Mouse (Mus musculus): ENCODE measurements at regions not wholly inside any gene's neighbourhood (a gene's known extent, or its start where the extent isn't known, plus 50 kb on each side); places are given as distances from the start of the nearest gene placed in this dataset.

DNA sequence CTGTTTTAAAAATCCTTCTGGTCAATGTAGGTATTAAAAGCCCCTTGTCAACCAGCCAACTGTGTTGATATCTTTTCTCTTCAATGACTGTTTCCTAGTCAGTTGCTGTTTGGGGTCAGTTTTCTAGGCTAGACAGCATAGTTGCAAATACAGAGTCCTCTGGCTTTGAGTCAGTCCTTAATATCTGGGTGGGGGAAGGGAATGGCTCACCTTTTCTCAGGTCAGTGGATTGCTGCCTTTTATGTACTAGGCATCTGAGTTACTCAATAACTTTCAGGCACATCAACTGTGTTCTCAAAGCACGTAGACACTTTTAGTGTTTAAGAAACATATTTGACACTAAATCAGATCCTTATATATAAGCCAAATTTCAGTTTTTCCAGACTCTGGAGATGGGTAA, 396.1 kb downstream of the Pik3r1 start:
- H3K4me2 ChIP-seq (ENCODE audit: low read depth): no peak overlapping the region
- H3K36me3 ChIP-seq (ENCODE audit: control insufficient read depth, insufficient read depth): no peaks in the 10 kb centered on the region
- no peaks in the 10 kb centered on the region for H3K27me3 ChIP-seq (ENCODE audit: control insufficient read depth, insufficient read depth, insufficient read length)
- no peak overlapping the region for H3ac ChIP-seq (ENCODE audit: control insufficient read depth, insufficient read length)
- no peaks in the 10 kb centered on the region for H3K79me2 ChIP-seq (ENCODE audit: control insufficient read depth, insufficient read depth)
- TF ChIP-seq MYOD1 (IDR thresholded peaks at IDR 0.05; ENCODE audit: control insufficient read depth in 1 of 3, insufficient read length in 2 of 3, low read depth in 2 of 3) (no peak), TCF12 (IDR thresholded peaks at IDR 0.05; ENCODE audit: insufficient read depth, poor library complexity, severe bottlenecking) (no peak), E2F4 (IDR thresholded peaks at IDR 0.05; ENCODE audit: insufficient read depth) (no peak), USF1 (IDR thresholded peaks at IDR 0.05; ENCODE audit: low read depth) (no peak), CEBPB (IDR thresholded peaks at IDR 0.05; ENCODE audit: insufficient read depth, poor library complexity, severe bottlenecking) (no peak), POLR2AphosphoS2 (IDR thresholded peaks at IDR 0.05; ENCODE audit: insufficient read length, low read depth) (no peak), MYOG (IDR thresholded peaks at IDR 0.05; ENCODE audit: control insufficient read depth in 1 of 3, insufficient read depth in 1 of 3, insufficient read length in 2 of 3, low read depth in 2 of 3) (no peak), REST (IDR thresholded peaks at IDR 0.05; ENCODE audit: insufficient read depth, insufficient read length) (no peak), MAX (IDR thresholded peaks at IDR 0.05; ENCODE audit: low read depth) (no peak), SRF (IDR thresholded peaks at IDR 0.05; ENCODE audit: control insufficient read depth, insufficient read length, low read depth) (no peak), TCF3 (IDR thresholded peaks at IDR 0.05; ENCODE audit: insufficient read length, low read depth) (no peak), POLR2A (IDR thresholded peaks at IDR 0.05; ENCODE audit: insufficient read length, low read depth) (no peak)
- no peak overlapping the region for H3K4me3 ChIP-seq

DNA sequence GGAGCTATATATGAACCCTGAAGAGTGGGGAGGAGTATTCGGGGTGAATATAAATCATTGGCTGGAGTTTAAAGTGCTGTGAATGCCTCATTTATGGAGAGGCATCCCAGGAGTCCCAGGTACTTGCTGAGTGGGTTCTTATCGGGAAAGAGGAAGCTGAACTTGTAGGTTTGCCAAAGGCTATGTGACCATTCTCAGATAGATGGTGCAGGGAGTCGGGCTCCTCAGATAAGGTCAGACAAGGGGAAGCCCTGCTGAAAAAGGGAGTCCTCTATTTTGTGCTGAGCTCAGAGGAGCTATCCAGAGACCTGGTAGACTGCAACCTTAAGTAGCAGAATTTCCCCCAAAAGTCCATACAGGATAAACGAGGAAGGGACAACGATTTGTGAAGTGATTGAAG, 399.8 kb downstream of the Pik3r1 start:
- no peak overlapping the region for H3ac ChIP-seq (ENCODE audit: control insufficient read depth, insufficient read length)
- no peak overlapping the region for H3K4me3 ChIP-seq
- H3K36me3 ChIP-seq (ENCODE audit: control insufficient read depth, insufficient read depth): no peaks in the 10 kb centered on the region
- no peaks in the 10 kb centered on the region for H3K27me3 ChIP-seq (ENCODE audit: control insufficient read depth, insufficient read depth, insufficient read length)
- no peak for TF ChIP-seq E2F4 (IDR thresholded peaks at IDR 0.05; ENCODE audit: insufficient read depth)
- TF ChIP-seq TCF3 (IDR thresholded peaks at IDR 0.05; ENCODE audit: insufficient read length, low read depth): no peak
- no peak for TF ChIP-seq TCF12 (IDR thresholded peaks at IDR 0.05; ENCODE audit: insufficient read depth, poor library complexity, severe bottlenecking)
- TF ChIP-seq MYOD1 (IDR thresholded peaks at IDR 0.05; ENCODE audit: control insufficient read depth in 1 of 3, insufficient read length in 2 of 3, low read depth in 2 of 3): no peak
- no peak for TF ChIP-seq MYOG (IDR thresholded peaks at IDR 0.05; ENCODE audit: control insufficient read depth in 1 of 3, insufficient read depth in 1 of 3, insufficient read length in 2 of 3, low read depth in 2 of 3)
- no peak for TF ChIP-seq MAX (IDR thresholded peaks at IDR 0.05; ENCODE audit: low read depth)
- TF ChIP-seq POLR2AphosphoS2 (IDR thresholded peaks at IDR 0.05; ENCODE audit: insufficient read length, low read depth): no peak
- TF ChIP-seq POLR2A (IDR thresholded peaks at IDR 0.05; ENCODE audit: insufficient read length, low read depth): no peak
- TF ChIP-seq CEBPB (IDR thresholded peaks at IDR 0.05; ENCODE audit: insufficient read depth, poor library complexity, severe bottlenecking): no peak
- no peak for TF ChIP-seq REST (IDR thresholded peaks at IDR 0.05; ENCODE audit: insufficient read depth, insufficient read length)
- TF ChIP-seq SRF (IDR thresholded peaks at IDR 0.05; ENCODE audit: control insufficient read depth, insufficient read length, low read depth): no peak
- TF ChIP-seq USF1 (IDR thresholded peaks at IDR 0.05; ENCODE audit: low read depth): no peak
- no peaks in the 10 kb centered on the region for H3K79me2 ChIP-seq (ENCODE audit: control insufficient read depth, insufficient read depth)
- H3K4me2 ChIP-seq (ENCODE audit: low read depth): no peak overlapping the region

DNA sequence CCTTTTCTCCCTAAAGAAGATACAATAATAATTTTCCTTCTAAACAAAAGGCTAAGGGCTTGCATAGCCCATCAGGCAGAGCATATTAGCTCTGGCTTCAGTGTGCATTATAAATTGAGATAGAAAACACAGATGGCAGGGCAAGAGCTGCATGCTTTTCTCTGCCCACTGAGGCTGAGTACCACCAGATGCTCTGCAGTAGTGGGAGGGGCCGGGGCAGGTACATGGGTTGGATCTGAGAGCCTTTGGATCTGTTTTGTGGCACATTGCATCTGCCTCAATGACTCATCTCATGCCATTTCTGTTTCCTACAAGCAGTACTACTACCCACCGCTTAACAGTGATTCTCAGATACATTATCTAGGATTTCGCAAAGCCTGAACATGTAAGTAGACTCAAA, 412.7 kb downstream of the Pik3r1 start:
- H3K4me2 ChIP-seq (ENCODE audit: low read depth): no peak overlapping the region
- no peaks in the 10 kb centered on the region for H3K79me2 ChIP-seq (ENCODE audit: control insufficient read depth, insufficient read depth)
- no peak overlapping the region for H3ac ChIP-seq (ENCODE audit: control insufficient read depth, insufficient read length)
- no peak overlapping the region for H3K4me3 ChIP-seq
- no peaks in the 10 kb centered on the region for H3K36me3 ChIP-seq (ENCODE audit: control insufficient read depth, insufficient read depth)
- no peaks in the 10 kb centered on the region for H3K27me3 ChIP-seq (ENCODE audit: control insufficient read depth, insufficient read depth, insufficient read length)
- TF ChIP-seq POLR2A (IDR thresholded peaks at IDR 0.05; ENCODE audit: insufficient read length, low read depth) (no peak), MYOD1 (IDR thresholded peaks at IDR 0.05; ENCODE audit: control insufficient read depth in 1 of 3, insufficient read length in 2 of 3, low read depth in 2 of 3) (no peak), MAX (IDR thresholded peaks at IDR 0.05; ENCODE audit: low read depth) (no peak), MYOG (IDR thresholded peaks at IDR 0.05; ENCODE audit: control insufficient read depth in 1 of 3, insufficient read depth in 1 of 3, insufficient read length in 2 of 3, low read depth in 2 of 3) (no peak), SRF (IDR thresholded peaks at IDR 0.05; ENCODE audit: control insufficient read depth, insufficient read length, low read depth) (no peak), CEBPB (IDR thresholded peaks at IDR 0.05; ENCODE audit: insufficient read depth, poor library complexity, severe bottlenecking) (no peak), POLR2AphosphoS2 (IDR thresholded peaks at IDR 0.05; ENCODE audit: insufficient read length, low read depth) (no peak), REST (IDR thresholded peaks at IDR 0.05; ENCODE audit: insufficient read depth, insufficient read length) (no peak), TCF3 (IDR thresholded peaks at IDR 0.05; ENCODE audit: insufficient read length, low read depth) (no peak), E2F4 (IDR thresholded peaks at IDR 0.05; ENCODE audit: insufficient read depth) (no peak), USF1 (IDR thresholded peaks at IDR 0.05; ENCODE audit: low read depth) (no peak), TCF12 (IDR thresholded peaks at IDR 0.05; ENCODE audit: insufficient read depth, poor library complexity, severe bottlenecking) (no peak)

DNA sequence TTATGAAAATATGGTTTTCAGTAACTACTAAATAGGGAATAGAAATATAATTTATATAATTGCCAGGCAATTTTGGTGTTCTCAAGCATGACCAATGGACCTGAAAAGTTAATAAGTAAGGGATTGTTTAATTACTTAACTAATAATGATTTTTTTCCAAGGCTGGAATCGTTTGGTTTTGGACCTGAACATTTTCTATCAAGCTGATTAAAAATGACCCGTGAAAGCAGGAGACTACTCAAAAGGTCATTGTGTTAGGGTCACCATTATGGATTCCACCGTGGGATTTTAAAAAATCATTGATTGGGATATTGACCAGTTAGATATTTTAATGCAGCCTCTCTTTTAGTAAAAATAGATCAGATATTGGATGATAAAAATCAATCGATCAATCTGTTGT, 416.9 kb downstream of the Pik3r1 start:
- Histone ChIP-seq H3K4me3 (no peak overlapping the region), H3K79me2 (ENCODE audit: control insufficient read depth, insufficient read depth) (no peaks in the 10 kb centered on the region), H3K36me3 (ENCODE audit: control insufficient read depth, insufficient read depth) (no peaks in the 10 kb centered on the region), H3K4me2 (ENCODE audit: low read depth) (no peak overlapping the region), H3ac (ENCODE audit: control insufficient read depth, insufficient read length) (no peak overlapping the region), H3K27me3 (ENCODE audit: control insufficient read depth, insufficient read depth, insufficient read length) (no peaks in the 10 kb centered on the region)
- TF ChIP-seq POLR2AphosphoS2 (IDR thresholded peaks at IDR 0.05; ENCODE audit: insufficient read length, low read depth) (no peak), TCF3 (IDR thresholded peaks at IDR 0.05; ENCODE audit: insufficient read length, low read depth) (no peak), REST (IDR thresholded peaks at IDR 0.05; ENCODE audit: insufficient read depth, insufficient read length) (no peak), MAX (IDR thresholded peaks at IDR 0.05; ENCODE audit: low read depth) (no peak), POLR2A (IDR thresholded peaks at IDR 0.05; ENCODE audit: insufficient read length, low read depth) (no peak), USF1 (IDR thresholded peaks at IDR 0.05; ENCODE audit: low read depth) (no peak), TCF12 (IDR thresholded peaks at IDR 0.05; ENCODE audit: insufficient read depth, poor library complexity, severe bottlenecking) (no peak), CEBPB (IDR thresholded peaks at IDR 0.05; ENCODE audit: insufficient read depth, poor library complexity, severe bottlenecking) (no peak), E2F4 (IDR thresholded peaks at IDR 0.05; ENCODE audit: insufficient read depth) (no peak), MYOD1 (IDR thresholded peaks at IDR 0.05; ENCODE audit: control insufficient read depth in 1 of 3, insufficient read length in 2 of 3, low read depth in 2 of 3) (no peak), SRF (IDR thresholded peaks at IDR 0.05; ENCODE audit: control insufficient read depth, insufficient read length, low read depth) (no peak), MYOG (IDR thresholded peaks at IDR 0.05; ENCODE audit: control insufficient read depth in 1 of 3, insufficient read depth in 1 of 3, insufficient read length in 2 of 3, low read depth in 2 of 3) (no peak)
